Mouse (Mus musculus) right cerebral cortex, postnatal 14 days (tissue): ENCODE results near the gene Gramd1a.
A peak's percentile ranks its signal among the peaks of the same experiment; 100 is the strongest.

Experiments
- DNase-seq: peaks from one replicate; pipeline ENCODE4 v3.0.0; 2022

The Gramd1a gene

DNA sequence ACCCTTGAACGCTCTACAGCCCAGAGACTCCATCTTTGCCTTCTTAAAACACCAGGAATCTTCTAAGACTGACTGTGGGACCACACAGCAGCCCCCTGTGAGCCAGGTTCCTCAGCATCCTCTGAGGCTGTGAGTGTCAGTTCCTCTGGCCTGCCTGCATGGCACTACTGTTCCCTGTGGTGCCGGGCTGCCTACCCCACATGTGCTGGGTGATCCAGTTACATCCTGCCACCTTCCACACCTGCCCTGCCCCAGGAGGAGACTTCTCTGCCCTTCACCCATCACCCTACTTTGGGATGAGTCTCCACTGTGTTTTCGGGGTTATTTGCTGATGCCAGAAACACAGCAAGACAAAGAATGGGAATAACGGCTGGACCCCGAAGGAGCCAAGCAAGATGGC is 36.1 kb downstream of the Gramd1a start:
- DNase-seq, result no peak

DNA sequence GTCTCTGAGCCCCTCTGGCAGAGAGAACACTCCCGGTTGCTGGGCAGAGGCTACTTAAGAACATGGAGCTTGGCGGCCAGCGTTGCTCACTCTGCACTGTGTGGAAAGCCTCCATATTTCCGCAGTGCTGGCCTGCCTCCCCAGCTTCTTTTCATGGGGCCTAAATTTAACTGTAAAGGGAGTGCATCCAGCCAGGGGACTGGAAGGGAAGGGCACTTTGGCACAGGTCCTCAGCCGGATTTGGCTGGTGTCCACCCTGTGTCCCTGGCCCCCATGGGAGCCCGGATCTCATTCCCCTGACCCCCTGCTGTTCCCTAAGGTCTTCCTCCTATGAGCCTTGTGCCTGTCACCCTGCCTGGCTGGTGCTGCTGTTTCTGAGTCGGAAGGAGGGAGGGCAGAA is 37.2 kb downstream of the Gramd1a start:
- no peak for DNase-seq

DNA sequence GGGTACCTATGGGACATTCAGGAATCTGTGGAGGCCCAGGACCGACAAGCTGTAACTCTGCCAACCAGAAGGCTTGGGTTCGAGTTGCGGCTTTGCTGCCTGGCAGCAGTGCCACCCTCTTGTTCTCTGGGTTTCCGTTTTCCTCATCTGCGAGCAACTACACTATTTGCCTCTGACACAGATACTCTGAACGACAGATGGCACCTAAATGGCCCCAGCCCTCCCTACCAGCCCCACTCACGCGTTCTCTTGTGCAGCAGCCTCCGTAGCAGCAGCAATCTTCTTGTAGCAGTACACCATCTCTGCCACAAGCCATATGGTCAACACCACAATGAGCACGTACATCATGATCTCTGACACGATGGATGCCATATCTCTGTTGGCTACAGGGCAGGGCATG is 38.2 kb downstream of the Gramd1a start:
- no peak for DNase-seq

DNA sequence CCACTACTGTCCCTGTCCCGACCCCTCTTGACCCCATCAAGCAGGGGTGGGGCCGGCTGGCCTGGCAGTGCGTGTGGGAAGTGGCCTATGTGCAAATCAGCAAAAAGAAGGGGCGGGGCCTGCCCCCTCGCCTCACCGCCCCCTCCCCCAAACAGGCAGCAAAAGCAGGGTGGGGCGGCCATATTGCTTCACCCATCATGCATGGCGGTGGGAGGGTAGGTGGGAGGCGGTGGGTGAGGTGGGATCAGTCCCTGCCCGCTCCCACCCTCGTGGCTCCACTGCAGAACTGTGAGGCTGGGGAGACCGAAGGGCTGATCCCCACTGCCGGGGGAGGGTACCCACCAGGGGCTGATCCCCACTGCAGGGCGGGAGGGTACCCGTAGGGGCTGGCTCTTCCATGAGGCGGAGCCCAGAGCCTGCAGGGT is 39.0 kb downstream of the Gramd1a start:
- no peak for DNase-seq

DNA sequence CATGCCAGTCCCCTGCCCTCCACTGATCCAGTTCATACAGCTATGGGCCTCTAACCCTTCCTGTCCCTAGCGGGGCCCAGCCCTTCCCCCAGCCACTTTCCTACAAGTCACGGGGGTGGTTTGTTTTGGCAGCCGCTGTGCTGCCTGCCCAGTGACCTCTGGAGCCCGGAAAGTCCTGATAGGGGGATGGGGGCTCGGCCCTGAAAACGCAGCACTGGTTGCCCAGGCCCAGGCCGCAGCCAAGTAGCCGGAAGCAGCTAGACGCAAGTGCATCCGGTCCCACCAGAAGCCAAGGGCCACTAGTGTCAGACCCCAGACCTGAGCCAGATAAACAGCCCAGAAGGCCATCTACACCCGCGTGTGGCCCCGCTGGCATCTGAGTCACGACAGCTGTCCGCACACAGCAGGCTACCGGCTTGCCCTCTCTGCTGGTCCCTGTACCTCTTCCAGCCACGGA is 40.1 kb downstream of the Gramd1a start:
- peak; percentile 49 for DNase-seq

DNA sequence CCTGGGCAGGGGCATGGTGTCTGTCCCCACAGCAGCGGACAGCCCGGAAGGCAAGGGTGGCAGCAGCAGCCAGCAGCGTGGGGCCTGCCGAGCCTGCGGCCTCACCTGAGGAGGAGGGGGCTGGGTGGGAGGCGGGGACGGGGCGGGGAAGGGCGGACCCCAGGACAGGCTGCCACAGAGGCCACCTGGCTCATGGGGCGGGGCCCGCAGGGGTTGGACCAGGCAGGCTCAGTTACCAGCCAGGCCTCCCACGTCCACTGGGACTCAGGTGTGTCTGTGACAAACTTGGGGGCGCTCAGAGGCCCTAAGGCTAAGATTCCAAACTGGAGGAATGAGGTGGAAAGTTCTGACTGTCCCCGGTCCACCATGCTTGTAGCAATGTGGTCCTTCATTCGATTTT is 40.5 kb downstream of the Gramd1a start, which contains the start of gene Hpn:
Hpn (minus strand) TSS at position 109 of the 400 bp plus-strand sequence.
- no peak for DNase-seq

DNA sequence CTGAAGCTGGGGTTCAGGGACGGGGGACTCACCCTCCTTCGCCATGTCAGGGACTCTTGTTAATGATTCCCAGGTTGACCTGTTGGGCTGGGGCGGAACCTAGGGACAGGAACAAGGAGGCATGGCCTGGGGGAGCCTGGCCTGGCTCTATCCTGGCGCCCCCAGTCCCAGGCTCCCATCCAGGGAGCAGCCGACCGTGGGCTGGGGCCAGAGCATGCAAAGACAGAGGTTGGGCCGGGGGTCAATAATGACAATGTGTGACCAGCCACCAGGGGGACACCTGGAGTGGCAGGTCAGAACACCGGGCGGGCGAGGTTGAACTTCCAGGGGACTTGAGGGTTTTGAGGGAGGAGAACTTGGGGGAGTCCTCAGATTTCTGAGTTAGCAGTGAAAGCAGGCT is 41.0 kb downstream of the Gramd1a start:
- no peak for DNase-seq

DNA sequence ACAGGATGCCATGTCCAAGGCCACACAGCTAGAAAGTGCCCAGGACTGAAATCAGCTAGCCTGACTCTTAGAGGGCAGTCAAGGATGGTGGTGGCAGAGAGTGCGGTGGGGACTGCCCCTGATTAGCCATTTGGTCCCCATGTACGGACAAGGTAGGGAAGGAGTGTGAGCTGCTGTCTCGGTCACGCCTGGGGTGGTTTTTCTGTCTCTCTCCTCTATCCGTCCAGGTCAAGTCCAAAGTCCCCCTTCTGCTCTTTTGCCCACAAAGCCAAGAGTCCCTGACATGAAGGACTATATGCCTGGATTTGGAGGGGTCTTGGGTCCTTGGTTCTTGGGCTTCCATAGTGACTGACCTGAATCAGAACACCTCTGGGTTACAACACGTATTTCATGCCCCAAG is 41.9 kb downstream of the Gramd1a start:
- no peak for DNase-seq

DNA sequence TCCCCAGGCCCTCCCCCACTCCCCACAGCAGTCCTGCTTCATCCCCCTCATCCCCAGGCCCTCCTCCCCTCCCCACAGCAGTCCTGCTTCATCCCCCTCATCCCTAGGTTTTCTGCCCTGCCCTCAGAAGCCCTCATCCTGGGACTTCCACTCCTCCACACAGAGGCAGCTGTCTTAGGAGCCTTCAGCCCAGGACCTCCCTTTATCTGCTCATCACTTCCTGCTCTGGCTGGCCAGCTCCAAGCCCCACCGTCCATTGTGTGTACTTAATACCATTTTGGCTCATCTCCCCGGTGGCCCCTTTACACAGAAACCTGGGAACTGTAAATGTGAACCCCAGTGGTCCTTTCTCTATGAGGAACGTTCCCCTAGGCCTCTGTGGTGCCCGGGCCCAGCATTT is 43.7 kb downstream of the Gramd1a start:
- DNase-seq, result no peak

DNA sequence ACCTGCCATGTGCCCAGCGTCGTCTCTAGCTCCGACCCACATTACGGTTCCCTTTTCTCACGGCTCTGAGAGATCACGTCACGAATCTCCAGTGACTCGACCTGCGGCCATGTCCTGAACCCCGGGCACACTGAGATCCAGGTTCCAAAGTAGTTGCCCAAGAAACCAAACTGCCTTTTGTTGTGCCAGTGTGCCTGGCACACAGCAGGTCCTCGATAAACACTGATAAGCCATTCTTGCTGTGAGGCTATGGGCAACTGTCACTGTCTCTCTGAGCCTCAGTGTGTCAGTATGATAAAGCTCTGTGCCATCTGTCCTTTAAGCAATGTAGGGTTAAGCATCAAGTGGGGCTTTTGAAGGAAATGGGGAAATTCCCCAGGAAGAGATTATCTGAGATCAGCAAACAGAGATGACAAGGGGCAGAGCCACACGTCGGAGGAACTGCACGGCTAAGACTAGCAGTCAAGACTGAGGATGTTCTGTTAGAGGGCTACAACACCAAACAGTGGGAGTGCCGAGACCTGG is 44.8 kb downstream of the Gramd1a start:
- no peak for DNase-seq

DNA sequence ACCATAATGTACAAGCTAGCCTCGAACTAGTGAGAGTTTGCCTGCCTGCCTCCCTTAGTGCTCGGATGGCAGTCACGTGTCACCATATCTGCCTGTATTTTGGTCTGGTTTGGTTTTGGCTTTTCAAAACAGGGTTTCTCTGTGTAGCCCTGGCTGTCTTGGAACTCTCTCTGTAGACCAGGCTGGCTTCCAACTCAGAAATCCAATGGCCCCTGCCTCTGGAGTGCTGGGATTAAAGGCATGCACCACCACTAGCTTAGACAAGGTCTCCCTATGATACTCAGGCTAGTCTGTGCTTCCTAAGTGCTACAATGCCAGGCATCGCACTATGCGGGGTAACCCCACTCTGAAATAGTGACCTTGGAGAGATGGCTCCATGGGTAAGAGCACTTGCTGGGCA is 45.9 kb downstream of the Gramd1a start:
- no peak for DNase-seq

DNA sequence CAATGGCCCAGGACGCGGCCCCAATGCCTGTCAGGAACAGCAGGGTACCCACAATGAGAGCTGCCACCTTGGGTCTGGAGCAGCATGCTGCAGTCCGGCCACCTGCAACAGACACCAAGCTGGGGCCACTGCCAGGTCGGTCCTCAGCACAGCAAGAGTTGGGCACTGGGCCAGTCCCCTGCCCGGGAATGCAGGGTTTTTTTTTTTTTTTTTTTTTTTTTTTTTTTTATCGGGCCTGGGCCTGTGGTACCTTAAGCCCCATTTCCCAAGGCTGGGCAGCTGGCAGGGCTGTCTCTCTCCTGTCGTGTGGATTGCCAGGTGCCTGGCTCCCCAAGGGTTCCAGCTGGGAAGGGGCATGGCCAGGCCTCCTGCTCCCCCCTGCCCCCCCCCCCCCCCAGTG is 46.6 kb downstream of the Gramd1a start:
- DNase-seq, result no peak

DNA sequence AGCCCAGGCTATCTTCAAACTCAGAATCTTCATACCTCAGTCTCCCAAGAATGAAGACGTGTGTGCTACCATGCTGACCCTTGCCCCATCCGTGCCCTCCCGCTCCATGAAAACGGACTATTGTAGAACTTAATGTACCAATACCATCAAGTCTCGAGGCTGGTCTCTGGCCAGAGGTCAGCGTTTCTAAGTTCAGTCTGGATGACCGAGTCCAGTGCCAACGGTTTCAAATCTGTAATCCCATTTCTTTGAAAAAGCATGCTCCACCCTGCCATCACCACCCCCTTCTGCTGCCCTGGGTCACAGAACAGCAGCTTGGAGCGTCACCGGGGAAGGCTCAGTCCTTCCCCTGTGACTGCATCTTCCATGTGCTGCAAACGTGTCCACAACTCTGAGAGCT is 47.9 kb downstream of the Gramd1a start:
- DNase-seq, result no peak

DNA sequence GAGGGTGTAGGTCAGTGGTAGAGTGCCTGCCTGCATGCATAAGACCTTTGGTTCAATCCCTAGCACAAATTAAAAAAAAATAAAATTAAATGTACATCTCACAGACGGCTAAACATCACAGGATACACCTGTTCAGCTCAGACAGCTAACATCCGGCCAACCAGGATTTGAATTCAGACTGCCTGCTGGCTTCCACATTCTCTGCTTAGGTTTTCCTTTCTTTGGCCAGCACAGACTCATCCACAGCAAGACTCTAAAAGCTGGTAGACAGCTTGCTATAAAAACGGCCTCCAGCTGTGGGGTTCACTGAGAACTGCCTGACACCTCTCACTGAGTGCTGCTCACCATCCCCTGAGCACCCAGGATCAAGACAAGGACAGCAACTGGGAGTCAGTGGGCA is 49.5 kb downstream of the Gramd1a start:
- DNase-seq, result no peak

DNA sequence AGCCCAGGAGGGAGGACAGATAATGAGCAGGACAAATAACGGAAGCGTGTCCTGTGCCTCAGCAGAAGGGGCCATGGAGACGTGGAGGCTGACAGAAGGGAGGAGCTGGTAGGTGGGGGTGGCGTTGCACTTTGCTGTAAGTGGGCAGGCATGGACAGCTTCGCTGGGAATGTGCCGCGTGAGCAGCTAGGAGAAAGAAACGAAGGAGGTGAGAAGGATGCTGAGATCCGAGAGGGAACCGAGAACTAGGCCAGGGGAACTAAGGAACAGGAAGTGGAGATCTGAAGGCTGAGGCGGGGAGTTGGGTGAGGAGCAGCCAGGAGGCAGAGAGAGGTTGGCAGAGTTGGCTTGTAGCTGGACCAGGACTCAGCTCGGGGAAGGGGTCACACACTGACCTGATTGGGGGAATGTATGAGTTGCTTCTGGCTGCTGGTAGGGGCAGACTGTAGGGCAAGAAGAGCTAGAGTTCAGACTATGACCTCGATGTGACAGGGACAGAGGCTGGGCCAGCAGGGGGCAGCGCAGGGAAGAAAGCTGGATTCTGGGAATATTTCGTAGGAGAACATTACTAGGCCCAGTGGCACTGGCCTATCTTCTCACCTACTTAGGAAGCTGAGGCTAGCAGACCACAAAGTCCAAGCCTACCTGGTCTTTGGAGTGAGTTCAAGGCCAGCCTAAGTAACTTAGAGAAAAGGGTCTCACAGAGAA is 50.5 kb downstream of the Gramd1a start:
- no peak for DNase-seq

DNA sequence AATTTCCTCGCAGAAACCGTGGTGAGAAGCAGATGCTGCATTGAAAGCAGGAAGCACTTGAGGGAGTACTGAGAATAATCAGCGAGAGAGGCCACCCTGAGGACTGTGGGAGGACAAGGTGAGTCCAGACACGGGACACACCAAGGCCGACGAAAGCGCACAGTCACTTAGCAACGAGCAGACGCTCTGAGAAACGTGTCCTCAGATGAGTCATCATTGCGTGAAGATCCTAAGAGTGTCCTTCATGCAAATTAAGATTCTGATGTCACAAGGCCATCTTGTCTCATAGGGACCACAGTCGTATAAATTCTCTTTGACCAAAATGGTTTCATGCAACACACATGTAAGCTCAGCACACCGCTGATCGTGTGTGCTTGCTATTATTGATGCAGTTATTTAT is 54.9 kb downstream of the Gramd1a start:
- no peak for DNase-seq

DNA sequence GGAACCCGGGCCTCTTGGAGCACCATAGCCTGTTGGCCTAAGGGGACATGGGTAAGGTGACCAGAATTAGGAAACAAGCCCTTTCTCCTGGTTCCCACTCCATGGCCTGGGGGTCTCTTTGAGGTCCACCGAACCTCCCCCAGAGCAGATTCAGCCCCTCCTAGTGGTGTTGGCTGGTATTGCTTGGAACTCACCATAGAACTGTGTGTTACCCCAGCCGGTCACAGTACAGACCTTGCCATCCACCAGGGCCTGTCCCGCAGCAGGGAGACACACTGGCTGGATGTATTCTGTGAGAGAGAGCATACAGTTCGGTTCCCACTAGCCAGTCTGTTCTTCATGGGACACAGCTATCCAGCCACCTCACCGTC is 56.1 kb downstream of the Gramd1a start:
- no peak for DNase-seq

DNA sequence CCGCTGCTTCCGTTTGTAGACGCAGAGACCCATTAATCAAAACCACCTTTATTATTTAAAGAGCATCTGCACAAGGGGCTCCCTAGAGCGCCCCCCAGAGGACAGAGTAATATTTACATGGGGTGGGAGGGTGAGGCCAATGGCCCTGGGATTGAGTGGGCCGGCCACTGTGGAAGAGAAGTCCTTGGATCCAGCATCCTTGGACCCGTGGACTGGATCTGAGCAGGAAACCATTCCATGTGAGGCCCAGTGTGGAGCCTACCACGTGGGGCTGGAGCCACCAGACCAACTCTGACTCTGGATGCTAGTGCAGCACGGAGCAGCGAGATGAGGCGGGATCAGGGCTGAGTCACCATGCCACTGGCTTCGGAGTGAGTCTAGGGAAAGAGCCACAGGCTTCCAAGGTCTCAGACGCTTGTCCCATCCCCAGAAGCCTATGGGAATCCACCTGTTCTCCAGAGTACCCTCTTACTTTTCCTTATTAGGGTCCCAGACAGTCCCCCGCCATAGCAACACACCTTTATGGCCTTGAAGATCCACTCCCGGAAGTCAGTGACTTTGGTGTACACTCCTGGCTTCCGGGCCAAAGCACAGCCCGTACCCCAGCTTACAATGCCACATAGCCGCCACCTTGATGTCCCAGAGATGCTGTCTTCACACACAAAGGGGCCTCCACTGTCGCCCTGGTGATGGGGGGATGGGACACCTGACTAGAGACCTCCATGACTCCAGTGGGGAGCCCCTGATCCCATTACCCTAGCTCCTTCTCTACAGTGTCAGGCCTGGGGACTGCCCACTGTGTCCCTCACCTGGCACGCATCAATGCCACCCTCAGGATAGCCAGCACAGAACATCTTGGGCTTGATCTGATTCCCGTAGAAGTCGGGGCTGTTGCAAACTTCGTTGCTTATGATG is 56.7 kb downstream of the Gramd1a start:
- DNase-seq, result no peak

DNA sequence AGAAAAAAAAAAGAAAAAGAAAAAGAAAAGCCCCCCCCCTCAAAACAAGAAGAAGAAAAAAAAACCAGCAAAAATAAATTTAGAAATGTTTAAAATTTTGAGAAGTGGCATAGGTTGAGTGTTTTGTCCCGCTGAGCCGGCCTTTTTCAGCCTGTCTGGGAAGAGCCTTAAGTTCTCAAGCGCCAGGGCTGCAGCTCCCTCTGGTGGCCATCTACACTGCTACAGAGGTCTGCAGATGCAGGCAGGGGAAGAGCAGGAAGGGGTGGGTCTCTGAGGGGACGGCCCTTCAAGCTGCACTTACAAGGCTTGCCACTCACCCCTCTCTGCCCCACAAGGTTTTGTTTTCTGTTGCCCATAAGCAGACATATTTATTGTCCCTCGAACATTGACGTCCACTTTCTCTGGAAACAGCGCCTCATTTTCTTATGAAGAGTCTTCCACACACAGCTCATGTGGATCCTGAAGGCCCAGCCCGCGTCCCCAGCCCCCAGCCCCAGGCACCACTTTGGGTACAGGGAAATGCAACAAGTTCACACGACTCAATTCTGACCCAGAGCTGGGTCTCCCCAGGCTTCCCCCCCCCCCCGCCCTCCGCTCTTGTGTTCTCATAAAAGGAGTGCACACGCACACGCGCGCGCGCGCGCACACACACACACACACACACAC is 58.0 kb downstream of the Gramd1a start:
- DNase-seq, result peak; percentile 95

DNA sequence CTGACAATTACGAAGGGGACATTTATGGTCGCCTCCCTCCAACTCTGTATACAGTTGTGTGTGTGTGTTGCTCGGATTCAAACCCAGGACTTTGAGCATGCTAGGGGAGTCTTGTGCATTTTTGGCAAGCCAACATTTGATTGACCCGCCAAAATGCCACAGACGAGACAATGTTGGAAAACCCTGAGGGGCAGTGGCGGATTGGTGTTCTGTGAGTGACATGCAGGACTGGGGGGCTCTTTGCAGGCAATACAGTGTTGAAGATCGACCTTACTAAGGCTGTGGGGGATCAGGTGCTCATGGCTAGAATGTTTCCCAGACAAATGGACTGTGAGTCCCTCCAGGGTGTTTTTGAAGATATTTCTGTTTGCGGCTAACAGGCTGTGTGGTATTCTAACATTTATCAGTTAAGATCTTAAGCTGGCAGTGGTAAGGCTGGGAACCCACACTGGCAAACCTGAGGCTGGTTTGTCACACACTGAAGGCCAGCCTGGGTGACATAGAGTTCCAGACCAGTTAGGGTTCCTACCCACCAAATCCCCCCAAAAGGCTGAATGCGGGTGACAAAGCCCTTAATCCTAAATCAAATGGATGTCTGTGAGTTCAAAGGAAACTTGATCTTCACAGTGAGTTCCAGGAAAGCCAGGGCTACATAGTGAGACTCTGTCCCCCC is 58.7 kb downstream of the Gramd1a start:
- no peak for DNase-seq

DNA sequence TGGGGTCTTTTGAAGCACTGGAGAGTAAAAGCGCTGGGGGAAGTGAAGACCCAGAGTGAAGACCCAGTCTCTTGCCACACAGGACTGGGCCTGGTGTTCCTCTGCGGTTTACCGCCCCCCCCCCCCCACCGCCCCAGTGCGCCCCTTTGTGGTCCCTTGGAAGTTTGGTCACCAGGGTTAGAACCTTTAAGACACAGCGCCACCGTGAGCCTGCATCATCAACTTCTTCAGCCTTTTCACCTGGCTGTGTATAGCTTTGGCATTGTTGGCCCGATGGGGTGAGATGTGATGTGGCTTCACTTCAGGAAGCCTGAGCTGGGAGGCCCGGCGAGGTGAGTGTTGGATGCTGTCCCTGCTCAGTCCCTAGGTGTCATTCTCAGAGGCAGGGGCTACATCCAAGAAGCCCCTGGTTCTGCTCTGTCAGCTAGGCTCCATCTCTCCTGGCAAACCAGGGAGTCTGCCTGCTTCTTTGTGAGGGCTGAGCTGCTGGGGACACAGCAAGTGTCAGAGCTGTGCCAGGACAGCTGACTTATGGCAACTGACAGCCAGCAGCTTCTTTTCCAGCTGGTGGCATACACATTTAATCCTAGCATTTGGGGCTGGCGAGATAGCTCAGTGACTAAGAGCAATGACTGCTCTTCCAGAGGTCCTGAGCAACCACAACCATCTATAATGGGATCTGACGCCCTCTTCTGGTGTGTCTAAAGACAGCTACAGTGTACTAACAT is 60.8 kb downstream of the Gramd1a start:
- DNase-seq, result no peak

DNA sequence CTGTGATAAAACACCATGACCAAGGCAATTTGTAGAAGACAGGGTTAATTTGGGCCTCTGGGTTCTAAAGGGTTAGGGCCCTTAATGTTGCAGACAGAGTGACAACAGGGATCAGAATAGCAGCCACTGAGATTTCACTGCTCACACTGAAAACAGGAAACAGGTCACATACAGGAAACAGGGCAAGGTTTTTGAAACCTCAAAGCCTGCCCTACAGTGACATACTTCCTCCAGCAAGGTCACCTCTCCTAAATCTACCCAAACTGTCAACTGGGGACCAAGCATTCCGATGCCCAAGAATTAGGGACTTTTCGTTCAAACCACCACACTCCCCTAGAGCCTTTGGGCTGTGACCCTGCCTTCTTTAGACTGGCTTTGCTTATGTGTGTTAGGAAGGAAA is 66.0 kb downstream of the Gramd1a start:
- DNase-seq, result no peak
